Mouse (Mus musculus) CD4-positive, CD25-positive, alpha-beta regulatory T cell, adult 4 months (primary cell): ENCODE measurements around the gene Prkag3. TPM values are rescaled to one million over a fixed set of nuclear protein-coding genes. Genes with fewer than 3 reads are reported as not detected.

ENCODE experiments used
- ATAC-seq: one replicate; pipeline ENCODE4 v1.8.0; 2017
- polyA plus RNA-seq, 2 experiments: library from polyadenylated mRNA; unstranded; fragments of 100-300 nt; shearing (Covaris generic); gene quantifications; one replicate each; pipeline ENCODE4 v1.2.1; 2017

Gene Prkag3
- polyA plus RNA-seq, 2 experiments from 2014 or later, result not detected

DNA sequence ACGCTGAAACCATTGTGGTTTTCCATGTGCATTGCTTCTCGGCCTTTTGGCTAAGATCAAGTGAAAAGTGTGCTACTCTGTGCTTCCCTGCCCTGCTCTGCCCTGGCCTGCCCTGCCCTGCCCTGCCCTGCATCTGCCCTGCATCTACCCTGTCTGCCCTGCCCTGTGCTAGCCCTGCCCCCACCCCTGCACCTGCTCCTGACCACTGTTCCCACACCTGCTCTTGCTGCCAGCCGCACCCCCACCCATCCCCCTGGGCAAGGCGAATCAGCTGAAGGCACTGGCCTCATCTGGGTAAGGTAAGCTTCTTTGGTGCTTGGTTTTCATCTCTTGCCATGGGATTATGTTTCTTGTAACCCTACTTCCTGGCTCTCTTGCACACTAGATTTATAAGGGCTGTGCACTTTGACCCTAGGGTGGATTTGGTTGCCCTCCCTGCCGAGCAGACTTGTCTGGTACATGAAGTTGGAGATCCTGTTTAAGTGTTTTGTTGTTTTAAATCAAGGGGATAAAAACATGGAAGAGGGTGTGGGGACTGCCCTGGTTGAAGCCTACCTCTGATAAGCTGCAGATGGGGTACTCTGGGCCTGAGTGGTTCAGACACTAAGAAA, 5.3 kb upstream of the Prkag3 start:
- no peak for ATAC-seq

DNA sequence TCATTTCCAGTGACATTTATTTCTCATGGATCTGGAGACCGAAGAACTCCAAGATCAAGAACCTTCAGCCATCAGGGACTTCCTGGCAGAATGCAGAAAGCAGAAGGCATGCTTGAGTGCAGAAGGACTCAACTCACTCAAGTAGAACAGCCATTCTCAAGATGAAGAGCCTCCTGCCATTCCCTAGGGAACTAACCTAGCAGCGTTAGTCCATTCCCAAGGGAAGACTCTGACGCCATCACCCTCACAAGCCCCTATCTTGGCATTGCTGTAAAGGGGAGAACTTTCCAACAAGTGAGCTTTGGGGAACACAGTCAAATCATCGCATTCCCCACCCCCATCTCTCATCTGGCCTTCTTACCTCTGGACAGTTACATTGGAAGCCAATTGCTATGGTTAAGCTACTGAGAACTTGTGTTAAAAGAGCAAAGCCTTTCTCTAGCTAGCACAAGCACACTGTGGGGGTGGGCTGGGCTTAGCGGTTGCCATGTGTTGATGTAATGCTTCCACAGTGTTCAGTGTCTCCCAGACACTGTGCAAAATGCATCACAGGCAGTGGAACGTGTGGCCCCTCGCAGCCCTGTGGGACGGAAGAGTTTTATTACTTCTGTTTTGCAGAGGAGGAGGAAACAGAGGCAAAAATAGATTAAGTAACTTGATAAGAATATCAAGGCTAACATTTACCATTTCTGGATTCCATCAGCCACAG, 4.4 kb upstream of the Prkag3 start:
- ATAC-seq, result no peak

DNA sequence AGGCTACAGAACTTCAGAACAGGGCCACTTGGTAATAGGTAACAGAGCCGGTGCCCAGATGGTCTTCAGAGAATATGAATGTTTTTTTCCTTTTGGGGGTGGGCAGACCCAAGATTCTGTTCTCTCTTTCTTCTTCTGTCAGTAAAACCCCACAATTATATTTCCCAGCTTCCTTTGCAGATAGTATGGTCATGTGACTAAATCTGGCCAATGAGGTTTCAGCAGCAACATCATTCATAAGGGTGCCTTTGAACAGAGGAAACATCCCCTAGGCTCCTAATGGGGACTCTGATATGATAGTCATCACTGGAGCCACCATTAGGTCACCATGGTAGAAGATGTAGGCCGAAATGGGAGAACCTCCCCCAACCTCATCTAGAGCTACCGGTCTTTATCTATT, 3.8 kb upstream of the Prkag3 start:
- no peak for ATAC-seq

DNA sequence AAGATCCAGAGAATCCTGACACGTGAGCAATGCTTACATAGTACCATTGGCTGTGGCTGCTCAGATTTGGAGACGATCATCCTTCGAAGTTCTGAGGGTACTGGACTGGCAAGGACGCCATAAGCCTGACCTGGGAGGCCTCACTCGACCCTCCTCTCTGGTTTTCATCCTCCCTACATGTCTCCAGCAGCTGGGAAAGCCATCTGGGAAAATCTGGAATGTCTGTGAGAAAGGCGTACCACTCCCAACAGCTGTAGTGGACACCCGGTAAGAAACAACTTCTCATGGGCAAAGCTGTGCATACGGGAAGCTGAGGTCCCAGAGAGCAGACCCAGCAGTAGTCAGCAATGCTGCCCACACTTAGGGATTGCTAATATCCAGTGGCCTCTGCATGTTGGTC, 3.1 kb upstream of the Prkag3 start:
- no peak for ATAC-seq

DNA sequence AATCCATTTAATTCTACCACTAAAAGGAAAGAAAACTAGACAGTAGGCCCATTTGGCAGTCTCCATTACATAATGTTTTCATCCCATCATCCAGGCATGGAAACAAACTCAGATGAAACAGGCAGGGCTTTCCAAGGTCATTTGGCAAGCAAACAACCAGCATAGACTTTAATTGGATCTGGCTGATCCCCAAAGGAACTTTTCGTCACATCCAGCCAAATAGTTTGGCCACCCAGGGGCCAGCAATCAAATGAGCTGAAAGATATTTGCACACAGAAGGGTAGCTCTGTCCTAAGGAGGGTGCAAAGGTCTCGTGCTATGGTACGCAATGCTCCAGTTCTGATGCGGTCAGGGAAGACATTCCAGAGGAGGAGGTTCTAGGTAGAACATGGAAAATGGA, 1.7 kb upstream of the Prkag3 start:
- ATAC-seq, result no peak

DNA sequence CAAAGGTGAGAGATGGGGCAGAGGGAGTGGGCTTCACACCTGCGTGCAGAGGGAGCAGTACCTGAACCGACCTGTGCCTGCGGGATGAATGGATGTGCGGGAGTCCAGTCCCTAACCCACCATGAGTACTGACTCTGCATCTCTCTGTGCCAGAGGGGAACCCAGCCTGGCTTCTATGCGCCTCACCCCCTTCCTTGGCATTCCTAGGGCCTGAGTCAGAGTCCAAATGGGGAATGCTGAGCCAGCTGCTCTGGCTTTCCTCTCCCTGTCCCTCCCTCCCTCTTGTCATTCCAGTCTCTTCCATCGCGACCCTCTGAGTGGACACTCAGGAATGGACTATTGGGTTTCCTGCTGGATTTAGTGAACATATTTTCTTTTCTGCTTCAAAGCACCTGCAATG, 280 bp upstream of the Prkag3 start:
- no peak for ATAC-seq

DNA sequence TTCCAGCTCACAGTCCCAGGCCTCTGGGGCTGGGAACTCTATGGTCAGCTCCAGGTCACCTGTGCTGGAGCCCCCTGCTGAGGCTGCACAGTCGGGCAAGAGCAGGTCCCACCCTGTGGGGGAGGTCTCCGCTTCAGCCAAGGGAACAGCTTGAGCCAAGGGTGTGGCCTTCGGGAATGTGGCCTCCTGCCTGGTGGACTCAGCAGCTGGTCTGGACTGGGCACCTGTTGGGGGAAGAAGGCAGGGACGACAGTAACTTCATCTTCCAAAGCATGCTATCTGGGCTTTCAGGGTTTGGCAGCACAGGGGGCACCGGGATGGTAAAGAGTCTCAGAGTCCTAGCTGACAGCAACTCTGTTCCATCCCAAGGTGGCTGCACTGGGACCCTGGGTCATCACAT, 1.7 kb downstream of the Prkag3 start:
- ATAC-seq, result no peak

DNA sequence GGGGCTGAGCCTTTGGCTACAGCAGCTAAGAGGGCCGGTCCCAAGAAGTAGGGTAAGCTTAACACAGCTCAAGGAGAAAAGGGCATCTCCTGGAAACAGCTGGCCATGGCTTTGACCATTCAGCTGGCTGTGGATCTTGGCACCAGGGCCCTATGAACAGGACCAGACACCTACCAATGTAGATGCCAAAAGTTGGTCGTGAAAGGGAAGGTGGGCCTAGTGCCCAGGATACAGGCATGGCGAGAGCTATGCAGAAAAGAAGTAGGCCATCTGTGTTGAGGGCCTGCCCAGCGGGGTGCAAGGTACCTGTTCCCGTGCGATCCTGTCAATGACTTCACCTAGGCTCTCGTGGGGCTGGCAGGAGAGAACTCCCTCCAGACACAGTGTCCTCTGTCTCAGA, 8.2 kb downstream of the Prkag3 start:
- ATAC-seq, result no peak

DNA sequence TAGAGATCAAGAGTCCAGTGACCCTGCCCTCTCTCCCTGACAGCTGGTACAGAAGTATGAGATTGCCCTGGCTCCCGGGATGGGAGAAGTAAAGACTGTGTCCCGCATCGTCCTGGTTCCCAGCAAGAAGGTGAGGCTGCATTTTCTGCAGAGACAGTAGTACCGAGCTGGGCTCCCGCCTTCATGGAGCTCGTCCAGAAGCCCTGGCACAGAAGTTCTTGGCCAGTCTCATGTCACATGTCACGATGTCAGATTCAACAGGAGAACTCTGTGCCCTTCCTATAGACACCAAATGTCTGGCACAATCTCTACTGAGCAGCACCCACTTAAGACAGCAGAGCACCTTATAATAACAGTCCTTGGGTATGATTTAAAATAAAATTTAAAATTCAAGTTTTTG, 11.5 kb downstream of the Prkag3 start:
- no peak for ATAC-seq

DNA sequence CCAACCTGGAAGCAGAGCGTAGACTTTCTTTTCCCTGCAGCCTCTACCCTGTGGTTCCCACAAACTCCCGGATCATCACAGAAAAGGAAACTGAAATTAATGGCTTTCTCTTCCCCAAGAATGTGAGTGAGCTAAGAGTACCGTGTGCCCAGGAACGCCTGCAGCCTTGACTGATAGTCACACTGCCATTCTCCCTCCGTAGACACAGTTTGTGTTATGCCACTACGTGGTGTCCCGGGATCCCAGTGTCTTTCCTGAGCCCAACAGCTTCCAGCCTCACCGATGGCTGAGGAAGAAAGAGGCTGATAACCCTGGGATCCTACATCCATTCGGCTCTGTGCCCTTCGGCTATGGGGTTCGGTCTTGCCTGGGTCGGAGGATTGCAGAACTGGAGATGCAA, 12.0 kb downstream of the Prkag3 start:
- ATAC-seq, result no peak

DNA sequence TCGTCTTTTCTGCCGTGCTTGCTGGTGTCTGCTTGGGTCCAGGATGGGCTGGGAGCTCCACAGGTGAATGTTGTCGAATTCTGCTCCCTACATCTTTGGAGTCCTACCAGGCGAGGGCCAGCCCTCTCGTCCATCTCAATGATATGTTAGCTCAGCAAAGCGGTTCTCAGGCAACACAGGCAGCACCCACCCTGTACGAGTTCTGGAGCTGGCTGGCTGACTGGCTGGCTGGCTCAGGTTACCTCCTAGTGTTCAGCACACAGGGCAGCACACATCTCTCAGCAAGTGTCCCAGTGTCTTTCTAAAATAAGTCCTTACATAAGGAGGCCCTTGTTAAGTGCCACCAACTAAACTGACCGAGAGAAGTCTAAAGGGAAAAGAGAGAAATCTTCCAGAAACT, 20.6 kb downstream of the Prkag3 start:
- ATAC-seq, result no peak

DNA sequence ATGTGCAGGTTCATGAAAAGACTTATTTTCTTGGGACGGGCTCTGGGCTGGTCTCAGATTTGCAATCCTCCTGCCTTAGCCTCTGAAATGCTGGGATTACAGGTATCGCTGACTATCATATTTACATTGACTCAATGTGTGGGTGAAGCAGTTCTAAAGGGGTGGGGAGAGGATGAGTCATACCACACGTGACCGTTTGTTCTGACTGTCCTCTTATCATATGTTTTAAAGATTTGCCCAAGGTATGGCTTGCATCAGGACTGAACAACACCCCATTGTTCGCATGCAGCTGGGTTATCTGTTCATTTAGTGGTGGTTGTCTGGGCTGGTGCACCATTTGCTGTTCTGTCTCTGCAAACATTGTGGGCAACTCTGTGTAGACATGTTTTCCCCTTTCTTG, 22.3 kb downstream of the Prkag3 start:
- ATAC-seq, result no peak

DNA sequence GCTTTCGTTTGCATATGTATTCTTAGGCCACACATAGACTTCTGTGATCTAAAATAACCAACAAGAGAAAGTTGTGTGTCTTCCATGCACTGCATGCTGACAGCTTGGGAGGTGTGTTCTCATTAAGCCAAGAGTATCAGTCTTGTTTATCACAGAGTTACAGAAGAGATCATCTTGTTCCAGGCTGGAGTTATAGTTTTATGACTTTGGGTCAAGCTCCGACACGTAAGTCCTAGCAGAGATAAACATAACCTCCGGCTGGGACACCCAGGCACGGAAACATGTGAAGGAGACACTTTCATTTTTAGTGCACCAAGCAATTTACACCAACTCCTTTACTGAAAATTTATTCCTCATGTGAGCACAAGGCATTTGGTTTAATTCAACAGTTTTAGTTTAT, 22.9 kb downstream of the Prkag3 start:
- ATAC-seq, result no peak

DNA sequence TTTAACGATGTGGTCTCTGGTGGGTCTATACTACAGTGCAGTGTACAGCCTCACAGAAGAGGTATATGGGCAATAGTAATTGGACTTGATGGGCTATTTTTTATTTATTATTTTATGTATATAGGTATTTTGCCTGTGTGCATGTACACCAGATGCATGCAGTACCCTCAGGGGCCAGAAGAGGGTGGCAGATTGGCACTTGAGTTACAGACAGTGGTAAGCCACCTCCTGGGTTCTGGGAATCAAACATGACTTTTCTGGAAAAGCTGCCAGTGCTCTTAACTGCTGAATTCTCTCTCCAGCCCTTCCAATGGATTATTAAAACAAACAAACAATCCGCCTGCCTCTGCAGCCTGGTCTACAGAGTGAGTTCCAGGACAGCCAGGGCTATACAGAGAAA, 25.3 kb downstream of the Prkag3 start:
- ATAC-seq, result no peak

DNA sequence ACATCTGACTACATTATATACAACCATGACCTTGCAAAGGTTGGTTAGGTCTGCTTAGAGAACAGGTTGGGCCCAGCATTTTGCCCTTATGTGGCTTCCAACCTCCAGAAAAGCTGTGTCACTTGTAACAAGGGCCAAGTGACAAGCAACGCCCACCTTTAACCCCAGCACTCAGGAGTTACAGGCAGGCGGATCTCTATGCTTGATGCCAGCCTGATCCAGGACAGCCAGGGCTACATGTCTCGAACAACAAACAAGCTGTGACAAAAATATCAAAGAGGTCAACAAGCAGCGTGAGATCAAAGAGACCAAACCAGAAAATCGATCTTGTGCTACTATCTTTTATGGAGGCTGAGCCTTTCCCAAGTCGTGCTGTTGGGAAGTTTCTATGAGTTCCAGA, 27.4 kb downstream of the Prkag3 start:
- ATAC-seq, result no peak

DNA sequence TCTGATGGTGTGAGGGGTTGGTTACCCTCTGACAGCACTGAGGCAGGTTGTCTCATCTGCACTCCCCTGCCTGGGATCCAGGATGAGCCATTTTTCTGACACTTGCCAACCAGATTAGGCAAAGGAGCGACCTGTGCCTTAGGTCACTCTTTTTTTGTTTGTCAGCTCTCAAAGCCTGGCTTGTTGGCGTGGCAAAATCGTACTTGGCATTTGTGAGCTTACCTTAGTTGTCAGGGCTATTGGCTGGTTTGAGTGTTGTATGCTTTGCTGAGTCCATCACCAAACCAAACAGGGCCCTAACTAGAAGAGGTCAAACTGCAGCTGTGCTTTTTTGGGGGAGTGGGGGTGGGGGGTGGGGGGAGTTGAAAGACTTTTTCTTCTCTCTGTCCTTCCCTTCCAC, 29.7 kb downstream of the Prkag3 start:
- no peak for ATAC-seq

DNA sequence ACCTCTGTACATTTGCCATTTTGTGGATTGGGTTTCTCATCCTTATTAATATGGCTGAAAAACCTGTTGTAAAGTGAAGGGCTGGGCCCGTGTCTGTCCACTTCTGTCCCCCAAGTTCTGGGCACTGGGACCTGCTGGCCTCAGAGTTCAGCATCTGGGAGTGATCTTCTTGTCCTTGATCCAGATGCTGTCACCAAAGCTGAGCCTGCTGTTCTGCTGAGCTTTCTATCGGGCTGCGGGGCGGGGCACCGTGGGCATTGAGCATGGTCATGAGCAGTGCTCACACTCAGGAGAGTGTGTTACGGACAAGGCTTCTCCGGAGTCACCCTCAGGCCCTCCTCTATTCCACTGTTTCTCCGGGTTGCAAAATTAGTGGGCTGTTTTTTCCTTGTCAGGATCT, 30.9 kb downstream of the Prkag3 start:
- ATAC-seq, result no peak

DNA sequence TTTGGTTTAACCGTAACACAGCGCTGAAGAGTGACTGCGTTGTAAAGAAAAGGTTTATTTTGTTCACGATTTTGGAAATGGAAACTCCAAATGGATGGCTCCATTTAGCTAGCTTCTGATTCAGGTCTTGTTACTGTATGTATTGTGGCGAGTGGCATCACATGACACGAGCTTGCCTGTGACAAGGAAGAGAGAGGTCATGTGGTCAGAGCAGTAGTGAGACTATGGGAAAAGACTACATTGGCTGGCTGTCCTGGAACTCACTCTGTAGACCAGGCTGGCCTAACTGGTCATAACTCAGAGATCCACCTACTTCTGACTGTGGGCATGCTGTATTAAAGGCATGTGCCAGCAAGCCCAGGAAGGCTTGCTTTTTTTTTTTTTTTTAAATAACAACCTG, 33.1 kb downstream of the Prkag3 start:
- no peak for ATAC-seq

DNA sequence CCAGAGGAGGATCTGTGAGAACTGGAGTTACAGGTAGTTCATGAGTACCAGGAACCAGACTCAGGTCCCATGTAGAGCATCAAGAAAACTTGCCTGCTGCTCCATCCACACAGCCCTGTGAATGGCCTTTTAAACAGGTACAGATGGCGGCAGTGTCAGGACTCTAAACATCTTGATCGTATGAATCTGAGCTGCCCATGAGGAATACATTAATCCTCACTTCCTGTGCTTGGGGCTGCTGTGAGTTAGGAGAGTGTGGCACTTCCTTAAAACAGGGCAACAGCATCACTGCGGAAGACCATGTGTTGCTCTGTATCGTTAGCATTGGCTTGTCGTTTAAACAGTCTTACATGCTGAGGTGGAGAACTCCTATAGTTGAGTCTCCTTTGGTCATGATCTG, 33.6 kb downstream of the Prkag3 start:
- ATAC-seq, result no peak

DNA sequence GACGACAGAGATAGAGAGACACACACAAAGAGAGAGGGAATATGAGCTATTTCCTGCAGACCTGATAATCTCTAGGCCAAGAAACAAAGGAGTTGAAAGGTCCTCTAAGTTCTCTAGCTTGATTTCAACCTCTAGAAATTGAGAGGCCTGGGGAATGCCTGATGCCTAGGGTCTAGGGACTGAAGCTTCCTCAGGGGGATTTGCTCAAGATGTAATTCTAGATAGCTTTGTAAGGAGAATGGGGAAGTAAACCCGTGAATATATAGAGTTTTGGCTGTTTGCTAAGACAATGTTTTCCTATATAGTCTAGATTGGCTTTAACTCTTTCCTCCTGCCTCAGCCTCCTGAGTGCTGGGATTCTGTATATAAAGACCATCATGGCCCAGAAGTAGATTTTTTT, 34.1 kb downstream of the Prkag3 start:
- ATAC-seq, result no peak

DNA sequence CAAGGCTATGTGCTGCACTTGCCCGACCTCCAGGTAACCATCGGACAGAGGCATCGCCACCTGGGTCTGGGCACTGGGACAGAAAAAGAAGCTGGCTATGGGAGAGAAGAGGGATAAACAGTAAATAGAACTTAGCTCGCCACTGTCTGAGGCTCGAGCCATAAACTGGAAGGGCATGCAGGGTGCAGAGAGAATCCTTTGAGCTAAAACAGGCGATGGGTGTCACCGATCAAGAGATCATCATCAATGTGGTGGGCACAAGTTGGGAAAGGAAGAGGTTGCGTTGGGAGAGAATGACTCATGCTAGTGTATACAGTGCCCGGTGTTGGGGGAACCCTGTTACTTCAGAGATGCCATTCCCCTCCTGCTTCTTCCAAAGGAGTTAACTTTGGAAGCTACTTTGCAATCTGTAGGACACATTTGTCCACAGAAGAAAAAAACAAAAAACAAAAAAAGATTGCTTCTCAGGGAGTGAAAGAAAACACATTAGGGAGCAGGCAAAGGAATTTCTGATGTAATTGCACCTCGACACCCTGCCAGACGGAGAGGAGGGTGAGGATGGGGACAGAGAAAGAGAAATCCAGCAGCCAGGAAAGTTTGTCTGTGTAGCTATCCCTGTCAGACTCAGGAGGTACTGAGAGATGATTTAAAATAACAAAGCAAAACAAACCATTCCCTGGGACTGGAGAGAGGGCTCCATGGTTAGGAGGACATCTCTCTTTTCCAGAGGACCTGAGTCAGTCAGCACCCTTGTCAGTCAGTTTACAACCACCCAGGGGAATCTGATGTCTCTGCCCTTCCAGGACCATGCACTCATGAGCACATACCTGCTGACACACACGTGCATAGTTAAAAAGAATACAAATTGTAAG, 34.9 kb downstream of the Prkag3 start:
- ATAC-seq, result no peak

DNA sequence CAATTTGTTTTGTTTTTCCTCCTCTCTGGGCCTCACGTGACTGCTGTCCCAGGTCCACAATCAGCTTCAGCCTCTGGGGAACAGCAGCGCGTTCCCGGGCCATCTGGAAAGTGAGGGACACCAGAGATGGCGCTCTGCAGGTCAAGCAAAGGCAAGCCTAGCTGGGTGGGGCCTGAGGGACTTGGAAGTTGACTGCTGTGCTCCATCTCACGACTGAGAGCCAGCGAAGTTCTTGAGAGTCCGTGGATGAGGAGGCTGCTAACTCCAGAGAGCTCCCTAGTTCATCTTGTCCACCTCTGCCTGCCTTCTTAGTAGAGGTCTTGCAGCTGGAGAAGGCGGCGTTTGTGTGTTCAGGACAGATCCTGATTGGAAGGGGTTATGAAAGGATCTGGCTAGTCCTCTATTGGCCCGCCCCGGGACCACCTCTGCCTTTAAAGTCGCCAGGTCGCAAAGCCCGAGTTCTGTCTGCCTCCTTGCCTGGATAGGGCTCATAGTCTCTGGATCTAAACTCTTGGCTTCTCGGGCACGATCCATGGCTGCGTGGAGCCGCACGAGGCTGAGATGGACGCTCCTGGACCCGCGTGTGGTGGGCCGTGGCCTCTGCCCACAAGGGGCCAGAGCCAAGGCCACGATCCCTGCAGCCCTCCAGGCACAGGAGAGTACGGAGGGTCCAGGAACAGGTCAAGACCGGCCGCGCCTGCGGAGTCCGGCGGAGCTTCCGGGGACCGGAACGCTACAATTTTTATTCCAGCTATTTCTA, 35.7 kb downstream of the Prkag3 start, which contains the start of gene Cyp27a1:
Gene Cyp27a1 (plus strand): TSS at position 476 of the 760 bp plus-strand sequence.
- no peak for ATAC-seq

DNA sequence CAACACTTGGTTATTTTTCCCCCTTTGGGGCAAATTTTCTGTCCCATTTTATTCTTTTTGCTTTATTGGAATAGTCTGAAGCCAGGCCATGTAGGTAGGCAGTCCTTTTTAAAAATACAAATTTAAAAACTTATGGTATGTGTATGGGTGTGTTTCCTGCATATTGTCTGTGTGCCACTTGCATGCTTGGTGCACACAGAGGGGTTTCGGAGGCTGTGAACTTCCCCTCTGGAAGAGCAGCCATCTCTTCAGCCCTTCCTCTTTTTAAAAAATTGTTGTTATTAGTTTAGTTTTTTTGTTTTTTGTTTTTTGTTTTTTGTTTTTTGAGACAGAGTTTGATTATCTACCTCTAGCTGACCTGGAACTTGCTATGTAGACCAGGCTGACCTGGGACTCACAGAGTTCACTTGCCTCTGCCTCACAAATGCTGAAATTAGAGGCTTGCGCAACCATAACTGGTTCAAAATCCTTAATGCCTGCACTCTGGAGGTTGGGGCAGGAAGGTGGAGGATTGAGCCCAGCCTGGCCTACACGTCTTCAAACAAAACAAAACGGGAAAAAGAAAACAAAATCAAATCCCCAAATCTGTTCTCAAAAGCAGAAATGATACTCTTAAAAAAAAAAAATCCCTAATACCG, 36.4 kb downstream of the Prkag3 start:
- ATAC-seq, result no peak
